8 mouse cellular contexts compared by ENCODE assay signal in the genomic region with DNA sequence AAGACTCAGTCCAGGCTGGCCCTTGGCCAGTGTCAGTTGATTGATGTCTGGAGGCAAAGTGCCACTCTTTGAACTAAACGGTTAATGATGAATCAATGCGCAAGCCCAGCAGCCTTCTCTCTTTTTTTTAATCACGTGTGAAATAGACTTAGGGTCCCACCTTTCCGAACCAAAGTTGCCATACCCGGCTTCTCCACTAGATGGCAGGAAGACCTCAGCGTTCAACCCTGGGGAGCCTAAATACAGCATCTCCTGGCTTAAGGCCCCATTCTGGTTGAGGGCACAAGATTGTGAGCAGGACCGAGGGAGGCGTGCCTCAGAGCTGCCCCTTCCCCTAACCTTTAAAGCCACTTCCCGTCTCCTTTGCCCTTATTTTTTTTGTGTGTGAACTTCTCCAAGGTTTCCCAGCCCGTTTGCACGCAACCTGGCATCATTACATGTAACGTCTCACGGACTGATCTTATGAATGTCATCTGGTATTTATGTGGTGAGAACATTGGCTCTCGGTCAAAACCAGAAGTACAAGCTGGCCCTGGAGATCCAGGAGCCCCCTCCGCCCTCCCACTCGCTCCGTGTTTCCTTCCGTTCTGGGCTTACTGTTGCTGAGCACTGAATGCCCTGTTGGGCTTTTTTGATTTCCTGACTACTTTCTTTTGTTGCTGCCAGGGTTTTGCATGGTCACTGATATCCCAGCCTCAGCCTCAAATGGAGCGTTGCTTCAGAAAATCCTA. TPM values are rescaled to one million over a fixed set of nuclear protein-coding genes. Genes with fewer than 3 reads are reported as not detected.
DNase-seq lines count a peak whose midpoint lies in the region; ATAC-seq lines count a peak whose summit lies in the region.

No protein-coding gene starts in this region.

- DNase-seq in CD8-positive naive resting alpha-beta T cell, adult 2 months (ENCODE audit: low read depth in 2 of 2, low spot score in 2 of 2), result peak; percentile 59 to 70
- peak; percentile 79 for DNase-seq in c-Kit-positive CD71-negative TER-119-negative erythroid progenitor cells, embryonic 14.5 days (ENCODE audit: low read depth)
- DNase-seq in forebrain, embryonic 11.5 days (ENCODE audit: low spot score), result peak; percentile 90
- peak; percentile 69 to 81 for DNase-seq in kidney, postnatal 25 days
- peak; percentile 66 for DNase-seq in telencephalon, adult 2 months (ENCODE audit: low read depth, low spot score)

- no peak overlapping the region for H3K4me2 ChIP-seq in forebrain, embryonic 11.5 days (ENCODE audit: low read depth, low read length, severe bottlenecking)
- H3K4me2 ChIP-seq in heart, embryonic 16.5 days (ENCODE audit: low read depth, low read length), result peak overlapping the region; percentile 62
- H3K4me2 ChIP-seq in liver, embryonic 15.5 days, result peak overlapping the region; percentile 16; the same call in 1 of the 2 replicates
- peak overlapping the region; percentile 40 for H3K4me2 ChIP-seq in neural tube, embryonic 13.5 days

- H3K4me3 ChIP-seq in forebrain, embryonic 11.5 days (ENCODE audit: low read depth, low read length), result no peak overlapping the region
- H3K4me3 ChIP-seq in heart, embryonic 16.5 days (ENCODE audit: low read length), result peak overlapping the region; percentile 35
- no peak overlapping the region for H3K4me3 ChIP-seq in liver, embryonic 15.5 days (replicated peaks)
- peak overlapping the region; percentile 5; the same call in 1 of the 2 replicates for H3K4me3 ChIP-seq in neural tube, embryonic 13.5 days

- no peaks in the 10 kb centered on the region for H3K27me3 ChIP-seq in forebrain, embryonic 11.5 days (ENCODE audit: control insufficient read depth, insufficient read depth, low read length)
- H3K27me3 ChIP-seq in heart, embryonic 16.5 days (ENCODE audit: control insufficient read depth, insufficient read depth, low read length), result no peaks in the 10 kb centered on the region; the same call in 1 of the 2 replicates
- H3K27me3 ChIP-seq in liver, embryonic 15.5 days, result no peaks in the 10 kb centered on the region
- 0 out of 2 replicates have a peak, but pooled peaks cover 5% of the 10 kb centered on the region for H3K27me3 ChIP-seq in neural tube, embryonic 13.5 days

- no peaks in the 10 kb centered on the region for H3K4me1 ChIP-seq in forebrain, embryonic 11.5 days (replicated peaks; ENCODE audit: control insufficient read depth, insufficient read depth, low read length)
- H3K4me1 ChIP-seq in heart, embryonic 16.5 days (ENCODE audit: control insufficient read depth, insufficient read depth, low read length), result peaks cover 5% of the 10 kb centered on the region
- no peaks in the 10 kb centered on the region for H3K4me1 ChIP-seq in liver, embryonic 15.5 days (replicated peaks)
- H3K4me1 ChIP-seq in neural tube, embryonic 13.5 days (replicated peaks), result peaks cover 11% of the 10 kb centered on the region

- no peaks in the 10 kb centered on the region for H3K36me3 ChIP-seq in forebrain, embryonic 11.5 days (ENCODE audit: control insufficient read depth, insufficient read depth, low read length)
- H3K36me3 ChIP-seq in heart, embryonic 16.5 days (ENCODE audit: control insufficient read depth, insufficient read depth), result no peaks in the 10 kb centered on the region
- H3K36me3 ChIP-seq in liver, embryonic 15.5 days (replicated peaks), result no peaks in the 10 kb centered on the region
- no peaks in the 10 kb centered on the region for H3K36me3 ChIP-seq in neural tube, embryonic 13.5 days

- no peaks in the 10 kb centered on the region for H3K9me3 ChIP-seq in forebrain, embryonic 11.5 days (ENCODE audit: control insufficient read depth, low read length)
- H3K9me3 ChIP-seq in heart, embryonic 16.5 days (replicated peaks; ENCODE audit: control insufficient read depth, low read length), result no peaks in the 10 kb centered on the region
- no peaks in the 10 kb centered on the region for H3K9me3 ChIP-seq in liver, embryonic 15.5 days (replicated peaks)
- H3K9me3 ChIP-seq in neural tube, embryonic 13.5 days, result no peaks in the 10 kb centered on the region

- ATAC-seq in forebrain, embryonic 11.5 days (replicated peaks; ENCODE audit: low FRiP score), result peak; percentile 78
- ATAC-seq in heart, embryonic 16.5 days (replicated peaks; ENCODE audit: extremely low read depth, insufficient read depth, low FRiP score), result peak; percentile 76
- no peak; the same call in 1 of the 2 replicates for ATAC-seq in liver, embryonic 15.5 days (ENCODE audit: insufficient read depth)
- peak; percentile 85 for ATAC-seq in neural tube, embryonic 13.5 days (ENCODE audit: low read depth)

- no peak overlapping the region for H3K9ac ChIP-seq in forebrain, embryonic 11.5 days (ENCODE audit: low read length)
- H3K9ac ChIP-seq in heart, embryonic 16.5 days (ENCODE audit: low read length), result no peak overlapping the region
- H3K9ac ChIP-seq in liver, embryonic 15.5 days, result no peak overlapping the region
- peak overlapping the region; percentile 34; the same call in 1 of the 2 replicates for H3K9ac ChIP-seq in neural tube, embryonic 13.5 days

- H3K27ac ChIP-seq in forebrain, embryonic 11.5 days (ENCODE audit: low read depth, low read length), result no peak overlapping the region
- H3K27ac ChIP-seq in heart, embryonic 16.5 days (ENCODE audit: low read length), result peak overlapping the region; percentile 42
- no peak overlapping the region for H3K27ac ChIP-seq in liver, embryonic 15.5 days (replicated peaks)
- no peak overlapping the region for H3K27ac ChIP-seq in neural tube, embryonic 13.5 days (replicated peaks)

- WGBS in forebrain, embryonic 11.5 days, result 33% methylated on average over 19 of the region's 19 CpGs
- WGBS in heart, embryonic 16.5 days, result 23% methylated on average over 19 of the region's 19 CpGs
- 19% methylated on average over 19 of the region's 19 CpGs for WGBS in liver, embryonic 15.5 days (ENCODE audit: insufficient replicate concordance)
- 30% methylated on average over 19 of the region's 19 CpGs for WGBS in neural tube, embryonic 13.5 days

RNA-seq across cellular contexts. Expression of a gene that starts 22.4 kb away (rescaled TPM):
- 2.7 and 4.5 TPM in 2 replicates for polyA plus RNA-seq in forebrain, embryonic 11.5 days (2014; fragmentation: Nextera tagmentation; extraction: Ambion mirVana)
- polyA plus RNA-seq in heart, embryonic 16.5 days (2015; fragmentation: Nextera tagmentation; extraction: Ambion mirVana), result 5.6 and 15.2 TPM in 2 replicates
- 0.09 and 0.17 TPM in 2 replicates for polyA plus RNA-seq in liver, embryonic 15.5 days (2015; fragmentation: Nextera tagmentation; extraction: Ambion mirVana)
- 1.8 and 2.0 TPM in 2 replicates for polyA plus RNA-seq in neural tube, embryonic 13.5 days (2015; fragmentation: Nextera tagmentation; extraction: Ambion mirVana)

RNA-seq across cellular contexts. Expression of a gene that starts 30.2 kb away (rescaled TPM):
- not detected in 2 replicates for polyA plus RNA-seq in forebrain, embryonic 11.5 days (2014; fragmentation: Nextera tagmentation; extraction: Ambion mirVana)
- not detected in 2 replicates for polyA plus RNA-seq in heart, embryonic 16.5 days (2015; fragmentation: Nextera tagmentation; extraction: Ambion mirVana)
- 0.08 and 0.15 TPM in 2 replicates for polyA plus RNA-seq in liver, embryonic 15.5 days (2015; fragmentation: Nextera tagmentation; extraction: Ambion mirVana)
- not detected in 2 replicates for polyA plus RNA-seq in neural tube, embryonic 13.5 days (2015; fragmentation: Nextera tagmentation; extraction: Ambion mirVana)

Comparison
In these comparisons a context has a peak if more than half of its experiments do, and no peak if none do; other contexts are left out.
1. H3K4me3 ChIP-seq: peak in heart, embryonic 16.5 days (single experiment) and neural tube, embryonic 13.5 days (single experiment); none in forebrain, embryonic 11.5 days (single experiment) and liver, embryonic 15.5 days (single experiment).
2. Peak in every context shown above with its lines, with median percentiles within 50 percentile points of each other: DNase-seq.